Mouse (Mus musculus) neural tube, embryonic 13.5 days (tissue): ENCODE measurements around the gene Cd47. TPM values are rescaled to one million over a fixed set of nuclear protein-coding genes. Genes with fewer than 3 reads are reported as not detected.

ENCODE experiments used
- polyA plus RNA-seq: library from polyadenylated mRNA; unstranded; fragments of >200 nt; fragmentation: Nextera tagmentation; extraction: Ambion mirVana; gene quantifications from 2 replicates; pipeline ENCODE4 v1.2.1, GENCODE M21; 2015

Gene Cd47
- polyA plus RNA-seq, 1 experiment from 2014 or later = 106 TPM

Other genes starting within 250 kb of the Cd47 start
- gene Ift57, start 101.3 kb upstream of the Cd47 start, polyA plus RNA-seq = 38.6 and 39.9 TPM in 2 replicates